Mouse (Mus musculus) hindbrain, embryonic 15.5 days (tissue): ENCODE measurements around the gene Irgm1. TPM values are rescaled to one million over a fixed set of nuclear protein-coding genes. Genes with fewer than 3 reads are reported as not detected.
A peak's percentile ranks its signal among the peaks of the same experiment; 100 is the strongest.
"Not testable (repeated sequence)": the region's sequence is repeated elsewhere in the genome, so short reads cannot be mapped to it uniquely, and the experiment has no call there.

ENCODE experiments used
- ATAC-seq: fragments of 200-750 bp; cut with Nextera tagmentation; 2 replicates; pipeline ENCODE4 v1.8.0; 2017; ENCODE audit warnings: low read depth, moderate number of reproducible peaks, moderate TSS enrichment; ENCODE audit not compliant: low FRiP score
- H3K27ac ChIP-seq: fragments of 300-500 bp; sonication (generic); replicated peaks from 2 replicates; pipeline ENCODE4 v1.5.1; 2015; ENCODE audit warnings: mild to moderate bottlenecking, inconsistent platforms
- H3K27me3 ChIP-seq: fragments of 300-500 bp; sonication (generic); 2 replicates; pipeline ENCODE4 v1.6.1; 2015; ENCODE audit warnings: control low read depth, inconsistent platforms
- H3K36me3 ChIP-seq: fragments of 300-500 bp; sonication (generic); 2 replicates; pipeline ENCODE4 v1.6.1; 2015; ENCODE audit warnings: control low read depth, inconsistent platforms
- H3K4me1 ChIP-seq: fragments of 300-500 bp; sonication (generic); replicated peaks from 2 replicates; pipeline ENCODE4 v1.6.1; 2015; ENCODE audit warnings: control low read depth, inconsistent platforms
- H3K4me2 ChIP-seq: fragments of 300-500 bp; sonication (generic); 2 replicates; pipeline ENCODE4 v1.6.1; 2015; ENCODE audit warnings: moderate library complexity, mild to moderate bottlenecking, inconsistent platforms
- H3K4me3 ChIP-seq: fragments of 300-500 bp; sonication (generic); 2 replicates; pipeline ENCODE4 v1.5.1; 2015; ENCODE audit warnings: mild to moderate bottlenecking, inconsistent platforms
- H3K9ac ChIP-seq: fragments of 300-500 bp; sonication (generic); 2 replicates; pipeline ENCODE4 v1.6.1; 2015; ENCODE audit warnings: inconsistent platforms
- H3K9me3 ChIP-seq: fragments of 300-500 bp; sonication (generic); 2 replicates; pipeline ENCODE4 v1.6.1; 2016; ENCODE audit warnings: control low read depth, inconsistent platforms
- WGBS: fragments of 180-500 bp; shearing (Covaris S2); methylation state at CpG from one replicate; pipeline ENCODE4 v1.1.7; 2015; 5-methylcytosine and 5-hydroxymethylcytosine counted together
- polyA plus RNA-seq: library from polyadenylated mRNA; unstranded; fragments of >200 nt; fragmentation: Nextera tagmentation; extraction: Ambion mirVana; gene quantifications from 2 replicates; pipeline ENCODE4 v1.2.1, GENCODE M21; 2015

The Irgm1 gene
- polyA plus RNA-seq, 1 experiment from 2014 or later, result 3.5 TPM

DNA sequence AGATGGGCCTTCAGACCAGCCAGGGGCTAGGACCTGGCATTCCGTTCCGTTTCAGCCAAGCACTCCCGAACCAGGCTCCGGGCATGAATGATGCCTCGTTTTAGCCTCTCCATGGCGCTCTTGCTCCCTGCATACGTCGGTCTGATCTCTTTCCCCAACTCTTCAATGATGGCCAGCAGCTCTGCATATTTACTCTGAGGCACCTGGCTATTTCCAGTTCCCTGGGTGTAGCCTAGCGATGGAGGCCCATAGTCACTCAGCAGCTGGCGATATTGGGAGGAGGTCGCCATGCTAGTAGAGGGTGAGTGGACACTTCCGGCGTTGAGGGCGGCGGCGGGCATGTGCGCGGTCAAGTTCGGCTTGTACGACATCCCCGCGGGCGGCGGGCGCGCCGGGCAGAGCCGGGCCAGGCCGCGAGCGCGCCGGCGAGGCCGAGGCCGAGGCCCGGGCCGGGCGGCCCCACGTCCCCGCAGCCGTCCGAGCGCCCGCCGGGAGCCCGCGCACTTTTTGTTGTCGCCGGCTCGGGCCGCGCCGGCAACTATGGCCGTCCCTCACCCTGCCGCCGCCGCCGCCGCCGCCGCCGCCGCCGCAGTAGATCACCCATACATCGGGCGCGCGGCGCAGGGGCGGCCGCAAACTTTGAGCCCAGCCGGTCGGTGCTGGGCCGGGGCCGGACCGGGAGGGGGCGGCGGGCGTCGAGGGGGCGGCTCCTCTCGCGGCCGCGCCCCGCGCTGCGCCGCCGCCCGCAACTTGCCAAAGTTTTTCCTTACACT, 45.3 kb downstream of the Irgm1 start, which contains the start of the genes Trim7 and Gm12184:
TSS of gene Trim7 (plus strand) at position 162 of the 773 bp plus-strand sequence.
TSS of gene Gm12184 (minus strand) at position 677 of the 773 bp plus-strand sequence.
- Histone ChIP-seq H3K4me1 (peaks cover 24% of the 10 kb centered on the region), H3K9ac (peak within 1 kb of the TSS; percentile 0; the same call in 1 of the 2 replicates), H3K27ac (peak within 1 kb of the TSS; percentile 59), H3K4me2 (peak within 1 kb of the TSS; percentile 63), H3K4me3 (peak within 1 kb of the TSS; percentile 47), H3K27me3 (peaks cover 19% of the 10 kb centered on the region)
- not testable (repeated sequence) for H3K36me3 ChIP-seq, H3K9me3 ChIP-seq
- under 1% methylated on average over 34 of the region's 92 CpGs for WGBS
- peak; percentile 71 for ATAC-seq

DNA sequence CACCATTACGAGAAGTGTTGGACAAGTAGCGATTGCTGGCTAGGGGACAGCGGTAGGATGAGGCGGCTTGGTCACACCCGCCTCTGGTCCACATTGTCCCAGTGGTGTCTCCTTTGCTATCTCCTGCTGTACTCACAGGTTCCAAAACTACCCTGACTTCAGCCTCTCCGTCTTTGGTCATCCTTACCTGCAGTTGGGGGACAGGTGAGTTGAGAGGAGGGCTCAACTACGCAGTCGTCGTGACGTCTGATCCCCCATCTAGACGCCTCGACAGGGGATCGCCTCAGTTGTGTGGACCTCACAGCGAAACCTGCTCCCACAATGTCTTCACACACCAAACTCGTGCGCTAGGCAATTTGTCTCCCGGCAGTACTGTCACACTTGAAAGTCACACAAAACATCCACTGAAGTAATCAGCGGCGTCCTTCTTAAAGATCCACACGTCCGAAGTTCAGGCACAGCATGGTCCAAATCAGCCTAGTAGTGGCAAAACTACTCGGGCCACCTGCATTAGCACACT, 47.1 kb downstream of the Irgm1 start:
- no peak for ATAC-seq
- Histone ChIP-seq H3K9me3 (no peaks in the 10 kb centered on the region), H3K4me3 (peak overlapping the region; percentile 41), H3K27me3 (peaks cover 19% of the 10 kb centered on the region), H3K36me3 (no peaks in the 10 kb centered on the region), H3K9ac (0 out of 2 replicates have a peak overlapping the region, but pooled peaks have one; percentile 27), H3K27ac (no peak overlapping the region), H3K4me1 (peaks cover 24% of the 10 kb centered on the region), H3K4me2 (peak overlapping the region; percentile 78)
- 5% methylated on average over 22 of the region's 22 CpGs for WGBS

DNA sequence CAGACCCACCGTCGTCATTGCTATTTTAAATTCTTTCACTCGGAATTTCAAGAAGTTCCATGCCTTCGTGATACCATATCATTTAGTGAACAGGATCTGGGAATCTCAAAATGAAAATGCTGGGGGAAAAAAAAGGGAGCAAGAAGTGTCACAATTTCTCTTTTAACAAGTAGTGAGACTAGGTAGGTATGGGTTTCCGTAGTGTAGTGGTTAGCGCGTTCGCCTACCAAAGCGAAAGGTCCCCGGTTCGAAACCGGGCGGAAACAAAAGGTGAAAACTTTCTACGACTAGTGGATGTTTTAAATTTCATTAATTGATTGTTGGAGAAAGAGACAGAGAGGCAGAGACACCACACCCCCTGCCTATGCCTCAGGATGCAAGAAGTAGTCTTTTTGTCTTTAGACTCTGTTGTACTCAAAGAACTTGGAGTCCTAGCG, 47.9 kb downstream of the Irgm1 start:
- ATAC-seq, result peak; percentile 55
- Histone ChIP-seq H3K36me3 (no peaks in the 10 kb centered on the region), H3K4me2 (peak overlapping the region; percentile 78), H3K4me1 (peaks cover 26% of the 10 kb centered on the region), H3K27me3 (peaks cover 19% of the 10 kb centered on the region), H3K9me3 (no peaks in the 10 kb centered on the region), H3K9ac (0 out of 2 replicates have a peak overlapping the region, but pooled peaks have one; percentile 27), H3K4me3 (peak overlapping the region; percentile 41), H3K27ac (no peak overlapping the region)
- 2% methylated on average over 15 of the region's 15 CpGs for WGBS

DNA sequence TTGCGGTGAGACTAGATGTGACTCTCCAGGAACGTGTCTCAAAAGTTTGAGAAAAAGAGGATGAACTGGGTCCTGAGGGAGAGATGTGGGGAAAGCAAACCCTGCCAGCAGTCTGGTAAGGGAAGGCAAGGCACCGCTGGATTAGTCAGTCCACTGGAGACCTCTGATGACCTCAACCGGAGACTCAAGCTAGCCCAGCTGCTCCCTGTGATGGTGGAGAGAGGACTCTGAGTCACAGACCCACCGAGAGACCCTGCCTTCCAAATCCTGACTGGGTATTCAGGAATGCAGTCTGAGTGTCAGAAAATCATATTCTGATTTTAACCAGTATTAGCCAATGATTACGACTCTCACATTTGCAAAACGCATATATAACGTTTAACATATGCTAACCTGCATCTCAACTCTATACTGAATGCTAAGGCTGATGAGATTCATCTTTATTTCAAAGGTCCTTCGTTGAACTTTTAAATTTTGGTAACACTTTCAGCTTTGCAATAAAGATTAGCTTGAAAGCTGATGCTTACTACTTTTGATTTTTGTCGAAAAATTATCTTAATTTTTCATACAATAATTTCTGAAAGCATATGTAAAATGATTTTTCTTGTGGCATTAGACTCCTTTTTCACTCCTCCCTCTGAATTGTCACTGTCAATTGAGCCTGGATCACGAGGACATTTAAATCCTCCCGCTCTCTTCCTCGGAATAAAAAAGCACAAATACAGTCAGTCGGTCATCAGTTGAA, 48.5 kb downstream of the Irgm1 start:
- H3K4me3 ChIP-seq, result peak overlapping the region; percentile 41
- H3K9me3 ChIP-seq, result no peaks in the 10 kb centered on the region
- H3K36me3 ChIP-seq, result no peaks in the 10 kb centered on the region
- H3K4me1 ChIP-seq, result peaks cover 26% of the 10 kb centered on the region
- ATAC-seq, result no peak
- WGBS, result 34% methylated on average over 14 of the region's 14 CpGs
- no peak overlapping the region for H3K9ac ChIP-seq
- peak overlapping the region; percentile 78 for H3K4me2 ChIP-seq
- H3K27me3 ChIP-seq, result peaks cover 19% of the 10 kb centered on the region
- H3K27ac ChIP-seq, result no peak overlapping the region

DNA sequence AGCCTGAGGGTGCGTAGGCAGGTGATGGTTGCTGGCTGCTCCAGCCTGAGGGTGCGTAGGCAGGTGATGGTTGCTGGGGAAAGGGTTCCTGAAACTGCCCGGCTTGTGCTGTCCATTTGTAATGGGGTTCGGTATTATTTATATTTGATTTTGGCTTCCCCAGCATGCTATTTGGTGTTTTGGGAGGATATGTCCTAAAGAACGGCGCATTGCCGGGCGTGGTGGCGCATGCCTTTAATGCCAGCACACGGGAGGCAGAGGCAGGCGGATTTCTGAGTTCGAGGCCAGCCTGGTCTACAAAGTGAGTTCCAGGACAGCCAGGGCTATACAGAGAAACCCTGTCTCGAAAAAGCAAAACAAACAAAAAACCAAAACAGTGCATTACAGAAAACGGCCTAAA, 50.2 kb downstream of the Irgm1 start:
- H3K36me3 ChIP-seq, ATAC-seq, H3K9ac ChIP-seq, H3K4me2 ChIP-seq, H3K9me3 ChIP-seq, H3K27ac ChIP-seq, H3K4me3 ChIP-seq: not testable (repeated sequence)
- H3K27me3 ChIP-seq, result peaks cover 19% of the 10 kb centered on the region
- H3K4me1 ChIP-seq, result peaks cover 22% of the 10 kb centered on the region
- 85% methylated on average over 14 of the region's 14 CpGs for WGBS

DNA sequence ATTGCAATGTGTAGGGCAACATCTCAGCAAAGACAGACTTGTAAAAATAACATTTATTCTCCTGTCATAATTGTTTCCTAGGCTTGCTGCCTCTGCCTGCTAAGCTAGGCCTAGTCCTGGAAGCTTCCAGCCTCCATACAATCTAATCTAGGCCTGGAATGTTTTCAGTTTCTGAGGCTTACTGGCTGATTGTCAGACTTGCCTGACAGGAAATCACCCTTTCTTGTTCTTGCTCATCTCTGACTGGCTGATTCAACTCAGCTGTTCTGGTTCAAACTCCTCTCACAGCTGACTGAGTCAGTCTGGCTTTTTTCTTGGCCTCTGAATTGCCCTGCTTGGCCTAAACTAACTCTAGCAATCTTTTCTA, 51.2 kb downstream of the Irgm1 start:
- H3K27ac ChIP-seq, result no peak overlapping the region

DNA sequence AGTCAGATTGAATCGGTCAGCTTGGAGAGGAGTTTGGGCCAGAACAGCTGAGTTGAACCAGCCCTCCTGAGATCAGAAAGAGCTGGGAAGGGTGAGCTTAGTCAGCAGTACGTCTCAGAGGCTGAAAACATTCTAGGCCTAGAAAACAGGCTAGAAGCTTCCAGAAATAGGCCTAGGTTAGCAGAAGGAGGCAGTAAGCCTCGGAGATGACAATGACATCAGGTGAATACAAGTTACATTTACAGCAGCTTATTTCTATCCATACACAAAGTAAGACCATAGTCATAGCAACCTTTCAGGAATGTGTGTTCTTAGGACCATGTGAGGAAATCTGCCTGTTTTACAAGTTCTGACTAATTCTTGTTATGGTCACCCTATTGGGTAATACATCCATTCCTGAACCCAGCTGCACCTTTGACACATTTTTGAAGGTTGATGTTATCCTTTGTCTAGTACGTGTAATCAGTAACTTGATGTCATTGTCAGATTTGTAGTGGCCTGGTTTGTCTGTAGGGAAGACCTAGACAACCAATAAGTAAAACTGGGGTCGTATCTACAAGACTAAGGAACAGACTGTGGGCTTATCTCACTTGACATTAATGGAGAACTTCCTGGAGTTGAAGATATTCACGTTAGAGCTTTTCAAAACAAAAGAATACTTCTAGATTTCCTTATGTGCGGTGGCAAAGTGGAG, 51.7 kb downstream of the Irgm1 start:
- Histone ChIP-seq H3K36me3 (no peaks in the 10 kb centered on the region; the same call in 1 of the 2 replicates), H3K4me3 (no peak overlapping the region), H3K27me3 (peaks cover 15% of the 10 kb centered on the region), H3K9me3 (no peaks in the 10 kb centered on the region), H3K4me2 (no peak overlapping the region), H3K27ac (no peak overlapping the region), H3K9ac (no peak overlapping the region), H3K4me1 (peaks cover 35% of the 10 kb centered on the region)
- ATAC-seq, result no peak
- 83% methylated on average over 7 of the region's 7 CpGs for WGBS

More for the DNA sequence above, 51.2 kb downstream of the Irgm1 start:
- H3K9me3 ChIP-seq, result no peaks in the 10 kb centered on the region
- no peak overlapping the region for H3K9ac ChIP-seq
- H3K4me1 ChIP-seq, result peaks cover 32% of the 10 kb centered on the region
- no peak overlapping the region for H3K4me3 ChIP-seq
- no peaks in the 10 kb centered on the region for H3K36me3 ChIP-seq
- H3K27me3 ChIP-seq, result peaks cover 19% of the 10 kb centered on the region
- no peak overlapping the region for H3K4me2 ChIP-seq
- ATAC-seq, result no peak

DNA sequence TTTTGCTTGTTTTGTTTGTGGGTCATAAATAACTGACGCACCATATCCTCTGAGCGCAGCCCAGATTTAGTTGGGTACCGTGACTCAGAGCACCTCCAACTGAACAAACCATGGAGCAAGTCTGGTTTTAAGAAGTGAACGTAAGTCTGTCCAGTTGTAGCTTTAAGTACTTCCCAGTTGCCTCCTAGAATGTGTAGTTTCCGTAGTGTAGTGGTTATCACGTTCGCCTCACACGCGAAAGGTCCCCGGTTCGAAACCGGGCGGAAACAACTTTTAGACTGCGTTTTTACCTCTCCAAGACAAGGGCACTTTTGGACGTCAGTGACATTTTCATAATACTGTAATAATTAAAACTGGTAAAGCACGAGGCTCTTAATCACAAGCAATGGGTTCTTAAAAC, 53.1 kb downstream of the Irgm1 start:
- WGBS, result under 1% methylated on average over 16 of the region's 16 CpGs
- H3K9ac ChIP-seq, result peak overlapping the region; percentile 78; the same call in 1 of the 2 replicates
- peak overlapping the region; percentile 70 for H3K4me3 ChIP-seq
- H3K27me3 ChIP-seq, result peaks cover 6% of the 10 kb centered on the region
- H3K4me2 ChIP-seq, result peak overlapping the region; percentile 93
- no peaks in the 10 kb centered on the region for H3K9me3 ChIP-seq
- peak overlapping the region; percentile 98 for H3K27ac ChIP-seq
- peaks cover 36% of the 10 kb centered on the region for H3K4me1 ChIP-seq
- no peak for ATAC-seq
- no peaks in the 10 kb centered on the region; the same call in 1 of the 2 replicates for H3K36me3 ChIP-seq

DNA sequence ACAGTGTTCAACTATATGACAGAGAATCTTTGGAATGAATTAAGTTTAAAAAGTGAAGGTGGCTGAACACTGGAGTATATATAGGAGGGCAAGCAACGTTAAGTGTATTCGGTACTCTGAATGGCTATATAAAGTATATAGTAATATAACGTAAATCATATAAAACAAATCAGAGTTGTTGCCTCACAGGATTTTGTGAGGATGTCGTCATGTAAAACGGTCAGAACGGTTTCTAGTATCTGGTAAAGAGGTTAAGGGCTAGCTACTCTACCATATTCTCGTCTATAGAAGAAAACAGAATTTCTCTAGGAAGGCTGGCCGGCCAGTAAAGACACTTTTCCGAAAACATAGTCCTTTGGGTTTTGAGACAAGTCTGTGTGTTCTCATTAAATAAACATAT, 53.7 kb downstream of the Irgm1 start:
- no peak for ATAC-seq
- Histone ChIP-seq H3K4me2 (peak overlapping the region; percentile 93), H3K4me3 (peak overlapping the region; percentile 70), H3K9ac (peak overlapping the region; percentile 78), H3K36me3 (no peaks in the 10 kb centered on the region; the same call in 1 of the 2 replicates), H3K9me3 (no peaks in the 10 kb centered on the region), H3K4me1 (peaks cover 37% of the 10 kb centered on the region), H3K27me3 (peaks cover 5% of the 10 kb centered on the region), H3K27ac (peak overlapping the region; percentile 98)
- WGBS, result 8% methylated on average over 9 of the region's 9 CpGs

DNA sequence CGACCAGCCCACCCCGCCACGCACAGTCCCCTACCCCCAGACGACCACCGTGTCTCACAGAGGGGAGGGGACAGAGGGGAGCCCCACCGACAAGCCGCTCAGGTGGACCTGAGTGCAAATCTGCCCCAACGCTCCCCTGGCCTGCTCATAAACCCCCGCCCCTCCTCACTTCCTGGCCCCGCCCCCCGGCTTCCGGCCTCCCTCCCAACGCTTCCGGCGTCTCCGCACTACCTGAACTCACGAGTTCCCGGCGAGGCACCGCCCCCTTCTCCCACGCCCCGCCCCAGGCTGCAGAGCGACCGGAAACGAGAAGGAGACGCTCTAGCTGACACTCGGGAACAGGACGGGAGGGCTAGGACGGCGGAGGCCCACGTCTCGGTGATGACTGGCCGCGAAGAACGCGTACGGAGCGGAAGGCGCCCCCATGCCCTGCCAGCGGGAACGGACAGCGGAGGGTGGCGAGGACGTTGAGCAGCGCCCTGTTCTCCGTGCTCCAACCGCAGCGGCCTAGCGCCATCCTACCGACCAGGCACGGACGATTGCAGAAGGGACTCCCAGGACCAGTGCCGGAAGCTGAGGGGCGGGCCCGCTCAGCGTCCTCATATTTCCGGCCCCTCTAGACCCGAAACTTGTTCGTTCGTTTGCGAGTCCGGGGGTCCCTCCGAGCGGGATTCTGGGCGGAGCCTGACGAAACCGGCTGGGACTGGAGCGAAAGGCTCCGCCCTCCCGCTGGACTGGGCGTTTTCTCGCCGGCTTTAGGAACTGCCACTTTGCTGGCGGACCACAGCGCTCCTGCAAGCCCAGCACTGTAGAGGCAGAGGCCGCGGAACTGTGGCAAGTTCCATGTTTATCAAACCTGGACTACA, 54.5 kb downstream of the Irgm1 start, which contains the start of gene Trim41:
TSS of gene Trim41 (minus strand) at position 554 of the 866 bp plus-strand sequence.
- ATAC-seq, result peak; percentile 97
- peaks cover 3% of the 10 kb centered on the region for H3K36me3 ChIP-seq
- H3K27me3 ChIP-seq, result no peaks in the 10 kb centered on the region
- H3K9ac ChIP-seq, result peak within 1 kb of the TSS; percentile 79
- H3K4me3 ChIP-seq, result peak within 1 kb of the TSS; percentile 70
- peaks cover 34% of the 10 kb centered on the region for H3K4me1 ChIP-seq
- no peaks in the 10 kb centered on the region for H3K9me3 ChIP-seq
- peak within 1 kb of the TSS; percentile 98 for H3K27ac ChIP-seq
- under 1% methylated on average over 64 of the region's 77 CpGs for WGBS
- H3K4me2 ChIP-seq, result peak within 1 kb of the TSS; percentile 93
